Comparison of ENCODE assay signal across 9 mouse cellular contexts in genomic region chr9:56824900-56825299, GRCm38 (mm10). TPM values are rescaled to one million over a fixed set of nuclear protein-coding genes. Genes with fewer than 3 reads are reported as not detected.
A peak's percentile ranks its signal among the peaks of the same experiment; 100 is the strongest.
DNase-seq lines count a peak whose midpoint lies in the region; ATAC-seq lines count a peak whose summit lies in the region.
"Had no signal": no experiment of that assay in that cellular context is flagged by ENCODE, and none has a peak within 500 bp of the region (broad histone marks: within the 10 kb centered on the region; RNA-seq: fewer than 3 reads in every experiment).

No protein-coding gene starts in this region.

- peak overlapping the region; percentile 59 for H3K4me2 ChIP-seq in embryonic facial prominence, embryonic 13.5 days
- H3K4me2 ChIP-seq in midbrain, embryonic 13.5 days (replicated peaks) = 0 out of 2 replicates have a peak overlapping the region, but pooled peaks have one; percentile 50

- H3K27ac ChIP-seq in heart, embryonic 10.5 days = no peak overlapping the region
- H3K27ac ChIP-seq in embryonic facial prominence, embryonic 13.5 days = no peak overlapping the region
- H3K27ac ChIP-seq in midbrain, embryonic 13.5 days = no peak overlapping the region

- no peaks in the 10 kb centered on the region for H3K9me3 ChIP-seq in heart, embryonic 10.5 days
- H3K9me3 ChIP-seq in embryonic facial prominence, embryonic 13.5 days = no peaks in the 10 kb centered on the region
- H3K9me3 ChIP-seq in midbrain, embryonic 13.5 days = no peaks in the 10 kb centered on the region

- H3K4me3 ChIP-seq in heart, embryonic 10.5 days = no peak overlapping the region
- H3K4me3 ChIP-seq in embryonic facial prominence, embryonic 13.5 days = no peak overlapping the region
- no peak overlapping the region for H3K4me3 ChIP-seq in midbrain, embryonic 13.5 days (replicated peaks)

- no peak overlapping the region for H3K9ac ChIP-seq in embryonic facial prominence, embryonic 13.5 days
- H3K9ac ChIP-seq in midbrain, embryonic 13.5 days (replicated peaks) = no peak overlapping the region

- peak; percentile 70 for DNase-seq in heart, embryonic 10.5 days (ENCODE audit: low spot score)
- no peak for DNase-seq in heart, adult 8-10 months (ENCODE audit: low spot score)
- peak; percentile 20 for DNase-seq in urinary bladder, postnatal 14 days (ENCODE audit: low spot score)
- DNase-seq in urinary bladder, postnatal 4 days (ENCODE audit: low spot score in 2 of 2) = no peak
- no peak for DNase-seq in testis, postnatal 10 days (ENCODE audit: low spot score)

- peaks cover 40% of the 10 kb centered on the region for H3K27me3 ChIP-seq in heart, embryonic 10.5 days (ENCODE audit: insufficient read depth, poor library complexity, severe bottlenecking)
- H3K27me3 ChIP-seq in embryonic facial prominence, embryonic 13.5 days = peaks cover 21% of the 10 kb centered on the region; the same call in 1 of the 2 replicates
- 0 out of 2 replicates have a peak, but pooled peaks cover 6% of the 10 kb centered on the region for H3K27me3 ChIP-seq in midbrain, embryonic 13.5 days

- no peaks in the 10 kb centered on the region for H3K36me3 ChIP-seq in heart, embryonic 10.5 days
- H3K36me3 ChIP-seq in embryonic facial prominence, embryonic 13.5 days = no peaks in the 10 kb centered on the region
- no peaks in the 10 kb centered on the region for H3K36me3 ChIP-seq in midbrain, embryonic 13.5 days

- no peak for ATAC-seq in embryonic facial prominence, embryonic 13.5 days (ENCODE audit: insufficient number of reproducible peaks, insufficient read depth, low FRiP score, low TSS enrichment, low read depth)
- no peak for ATAC-seq in midbrain, embryonic 13.5 days
- no peak for ATAC-seq in erythroid progenitor cell, adult 5-6 weeks (replicated peaks; ENCODE audit: low FRiP score, poor library complexity, severe bottlenecking)

- WGBS in heart, embryonic 10.5 days = 12% methylated on average over 3 of the region's 3 CpGs
- 0% methylated on average over 3 of the region's 3 CpGs for WGBS in embryonic facial prominence, embryonic 13.5 days
- WGBS in midbrain, embryonic 13.5 days = 1% methylated on average over 3 of the region's 3 CpGs

- peaks cover 18% of the 10 kb centered on the region for H3K4me1 ChIP-seq in heart, embryonic 10.5 days
- peaks cover 9% of the 10 kb centered on the region for H3K4me1 ChIP-seq in embryonic facial prominence, embryonic 13.5 days
- peaks cover 33% of the 10 kb centered on the region for H3K4me1 ChIP-seq in midbrain, embryonic 13.5 days (replicated peaks)

RNA-seq across cellular contexts. Expression of gene Lingo1, which starts 28.6 kb away (rescaled TPM):
- polyA plus RNA-seq in heart, embryonic 10.5 days (2016; fragmentation: Nextera tagmentation; extraction: Ambion mirVana) = 0.92 and 2.3 TPM in 2 replicates
- 1 to 10 TPM; 1.0 to 1.7 (median 1.2) TPM for total RNA-seq in heart, adult 8-10 months (2022)
- polyA plus RNA-seq in embryonic facial prominence, embryonic 13.5 days (2015; fragmentation: Nextera tagmentation; extraction: Ambion mirVana) = 4.6 and 4.9 TPM in 2 replicates
- 35.1 and 39.0 TPM in 2 replicates for polyA plus RNA-seq in midbrain, embryonic 13.5 days (2015; fragmentation: Nextera tagmentation; extraction: Ambion mirVana)
- total RNA-seq in erythroid progenitor cell, adult 5-6 weeks (2015; ENCODE audit: low replicate concordance) = not detected in 2 replicates
- not detected in 2 replicates for total RNA-seq in erythroid progenitor cell, adult 5-6 weeks (2017; ENCODE audit: low replicate concordance)
- total RNA-seq: hematopoietic stem cell, adult 5-6 weeks had no signal

RNA-seq across cellular contexts. Expression of gene Odf3l1, which starts 39.6 kb away (rescaled TPM):
- polyA plus RNA-seq in heart, embryonic 10.5 days (2016; fragmentation: Nextera tagmentation; extraction: Ambion mirVana) = 0.64 and 1.4 TPM in 2 replicates
- total RNA-seq in heart, adult 8-10 months (2022) = not detected
- polyA plus RNA-seq in embryonic facial prominence, embryonic 13.5 days (2015; fragmentation: Nextera tagmentation; extraction: Ambion mirVana) = 0.52 and 0.91 TPM in 2 replicates
- polyA plus RNA-seq in midbrain, embryonic 13.5 days (2015; fragmentation: Nextera tagmentation; extraction: Ambion mirVana) = not detected in 2 replicates
- not detected in 2 replicates for total RNA-seq in erythroid progenitor cell, adult 5-6 weeks (2015; ENCODE audit: low replicate concordance)
- not detected in 2 replicates for total RNA-seq in erythroid progenitor cell, adult 5-6 weeks (2017; ENCODE audit: low replicate concordance)
- total RNA-seq: hematopoietic stem cell, adult 5-6 weeks had no signal

RNA-seq across cellular contexts. Expression of gene Cspg4, which starts 39.9 kb away (rescaled TPM):
- 22.5 and 39.4 TPM in 2 replicates for polyA plus RNA-seq in heart, embryonic 10.5 days (2016; fragmentation: Nextera tagmentation; extraction: Ambion mirVana)
- total RNA-seq in heart, adult 8-10 months (2022) = 10 to 100 TPM in 3 of 4 experiments, 1 to 10 TPM in 1; 9.4 to 14.7 (median 10.7) TPM
- 17.6 and 22.5 TPM in 2 replicates for polyA plus RNA-seq in embryonic facial prominence, embryonic 13.5 days (2015; fragmentation: Nextera tagmentation; extraction: Ambion mirVana)
- polyA plus RNA-seq in midbrain, embryonic 13.5 days (2015; fragmentation: Nextera tagmentation; extraction: Ambion mirVana) = 3.2 and 3.5 TPM in 2 replicates
- not detected in 2 replicates for total RNA-seq in erythroid progenitor cell, adult 5-6 weeks (2015; ENCODE audit: low replicate concordance)
- not detected in 2 replicates for total RNA-seq in erythroid progenitor cell, adult 5-6 weeks (2017; ENCODE audit: low replicate concordance)
- total RNA-seq: hematopoietic stem cell, adult 5-6 weeks had no signal

Comparison
In these comparisons a context has a peak if more than half of its experiments do, and no peak if none do; other contexts are left out.
1. DNase-seq: peak in heart, embryonic 10.5 days (single experiment) and urinary bladder, postnatal 14 days (single experiment); none in heart, adult 8-10 months (single experiment), urinary bladder, postnatal 4 days (0 of 2) and testis, postnatal 10 days (single experiment).